In the genomic region with DNA sequence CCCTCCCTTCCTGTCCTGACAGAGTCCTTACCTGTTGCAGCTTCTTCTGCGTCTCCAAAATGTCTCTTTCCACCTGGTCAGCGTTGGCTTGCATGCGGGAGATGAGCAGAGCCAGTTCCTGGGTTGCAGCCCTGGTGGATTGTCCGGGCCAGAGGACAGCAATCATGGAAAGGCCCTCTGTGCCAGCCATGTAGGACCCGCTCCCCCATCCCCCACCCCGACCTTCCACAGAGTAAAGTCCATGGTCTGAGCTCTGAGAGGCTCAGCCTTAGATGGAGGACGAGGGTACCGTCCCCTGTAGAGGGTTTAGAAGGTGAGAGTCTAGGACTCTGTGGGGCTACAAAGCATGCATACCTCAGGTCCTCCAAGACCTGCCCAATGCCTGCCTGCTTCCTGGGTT, we compare ENCODE assay signal across 27 mouse cellular contexts. TPM values are rescaled to one million over a fixed set of nuclear protein-coding genes. Genes with fewer than 3 reads are reported as not detected.
"Had no signal": no experiment of that assay in that cellular context is flagged by ENCODE, and none has a peak within 500 bp of the region (broad histone marks: within the 10 kb centered on the region; RNA-seq: fewer than 3 reads in every experiment).

No protein-coding gene starts in this region.

- H3K36me3 ChIP-seq: heart, embryonic 10.5 days; heart, embryonic 12.5 days; hindbrain, embryonic 10.5 days; hindbrain, embryonic 12.5 days; limb, embryonic 10.5 days; limb, embryonic 12.5 days had no signal

- ATAC-seq: forebrain, embryonic 16.5 days; hindbrain, embryonic 16.5 days; inflammation-experienced regulatory T-cells, adult 6 months; intestine, embryonic 15.5 days; intestine, postnatal 0 days had no signal

- DNase-seq: gastrocnemius, adult 2 months; gastrocnemius, postnatal 10 days; gastrocnemius, postnatal 25 days; heart, adult 18-20 months; heart, postnatal 10 days; heart, postnatal 4 days; kidney, adult 8-10 months; liver had no signal

- H3K4me2 ChIP-seq: heart, embryonic 12.5 days; hindbrain, embryonic 12.5 days; hindbrain, embryonic 14.5 days; intestine, embryonic 15.5 days; limb, embryonic 12.5 days had no signal

- H3K4me3 ChIP-seq: gastrocnemius, adult 2 months; heart, embryonic 10.5 days; heart, embryonic 12.5 days; hindbrain, embryonic 10.5 days; hindbrain, embryonic 12.5 days; intestine, embryonic 15.5 days; layer of hippocampus, adult 2 months; left cerebral cortex, adult 2 months; limb, embryonic 10.5 days; limb, embryonic 12.5 days had no signal

- H3K9me3 ChIP-seq: heart, embryonic 10.5 days; heart, embryonic 12.5 days; hindbrain, embryonic 10.5 days; hindbrain, embryonic 12.5 days; intestine, embryonic 15.5 days; limb, embryonic 10.5 days; limb, embryonic 12.5 days had no signal

- H3K27ac ChIP-seq: gastrocnemius, adult 2 months; heart, embryonic 10.5 days; hindbrain, embryonic 10.5 days; hindbrain, embryonic 12.5 days; hindbrain, embryonic 14.5 days; kidney, postnatal 0 days; layer of hippocampus, adult 2 months; left cerebral cortex, adult 2 months; limb, embryonic 12.5 days; liver, embryonic 14.5 days had no signal

- H3K9ac ChIP-seq: heart, embryonic 12.5 days; hindbrain, embryonic 12.5 days; hindbrain, embryonic 14.5 days; intestine, embryonic 15.5 days; limb, embryonic 12.5 days; liver, embryonic 14.5 days had no signal

RNA-seq across cellular contexts. Expression of a gene that starts 3.0 kb away (rescaled TPM):
- polyA plus RNA-seq: inflammation-experienced regulatory T-cells, adult 6 months had no signal

RNA-seq across cellular contexts. Expression of a gene that starts 45.8 kb away (rescaled TPM):
- polyA plus RNA-seq: frontal cortex, adult 2 months; heart, embryonic 12.5 days; heart, embryonic 14.5 days; inflammation-experienced regulatory T-cells, adult 6 months; limb, embryonic 12.5 days; liver, embryonic 16.5 days had no signal
